Mouse (Mus musculus) bone marrow macrophage, adult 2 months (primary cell): ENCODE measurements around the gene Sdccag8.

Source experiments
- CTCF ChIP-seq: IDR thresholded peaks from 2 replicates; pipeline ENCODE4 v1.5.1; 2012; ENCODE audit warnings: low read depth, mild to moderate bottlenecking, low read length, moderate library complexity
- POLR2A ChIP-seq: IDR thresholded peaks from 2 replicates; pipeline ENCODE4 v1.6.1; 2012; ENCODE audit warnings: mild to moderate bottlenecking, low read depth, low read length, borderline replicate concordance

- TF ChIP-seq CTCF (no peak), POLR2A (no peak)
Measured at GRCm38 (mm10) chr1:176818763-176819162, 4.3 kb downstream of the Sdccag8 start.
